Mouse (Mus musculus): ENCODE data around the gene Glrb.

The Glrb gene

DNA sequence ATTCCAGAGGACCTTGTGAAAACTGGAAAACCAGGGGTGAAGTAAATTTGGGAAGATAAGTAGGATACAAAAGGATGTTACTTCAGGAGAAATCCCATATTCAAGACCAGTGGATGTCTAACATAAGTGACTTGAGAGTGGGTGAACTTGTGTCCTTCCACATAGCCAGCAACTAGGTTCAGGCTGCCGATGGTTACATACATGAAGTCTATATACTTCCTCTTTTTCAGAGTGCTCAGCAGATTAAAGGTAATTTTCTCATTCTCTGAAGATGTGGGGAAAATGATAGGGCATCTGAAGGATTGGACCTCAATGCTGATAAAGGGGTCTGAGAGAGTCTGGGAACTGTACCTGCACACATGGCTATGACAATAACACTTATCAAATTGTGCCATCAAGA is 89.5 kb downstream of the Glrb start:
- no peak for DNase-seq (ENCODE audit: low spot score)

DNA sequence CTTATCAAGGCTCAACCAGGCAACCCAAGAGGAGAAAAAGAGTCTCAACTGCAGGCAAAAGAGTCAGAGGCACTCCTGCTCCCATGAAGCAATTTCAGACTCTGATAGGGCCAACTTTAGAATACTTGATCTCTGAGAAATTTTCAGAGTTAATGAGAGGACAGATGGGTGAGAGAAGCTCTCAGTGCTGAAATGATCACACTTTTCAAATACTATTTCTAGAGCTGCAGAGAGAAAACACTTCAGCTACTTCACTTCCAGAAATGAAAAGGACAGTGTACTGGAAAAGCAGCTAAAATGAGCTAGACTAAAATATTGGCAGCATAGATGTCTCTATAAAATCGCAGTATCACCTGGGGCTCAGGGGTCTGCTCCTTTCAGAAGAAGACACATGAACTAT is 94.8 kb downstream of the Glrb start:
- DNase-seq (ENCODE audit: low spot score), result no peak

- DNase-seq (ENCODE audit: low spot score), result no peak
Measured at GRCm38 (mm10) chr3:80813734-80814133, 99.7 kb downstream of the Glrb start.

- no peak for DNase-seq (ENCODE audit: low spot score)
Measured at GRCm38 (mm10) chr3:80812237-80812636, 101.2 kb downstream of the Glrb start.

DNA sequence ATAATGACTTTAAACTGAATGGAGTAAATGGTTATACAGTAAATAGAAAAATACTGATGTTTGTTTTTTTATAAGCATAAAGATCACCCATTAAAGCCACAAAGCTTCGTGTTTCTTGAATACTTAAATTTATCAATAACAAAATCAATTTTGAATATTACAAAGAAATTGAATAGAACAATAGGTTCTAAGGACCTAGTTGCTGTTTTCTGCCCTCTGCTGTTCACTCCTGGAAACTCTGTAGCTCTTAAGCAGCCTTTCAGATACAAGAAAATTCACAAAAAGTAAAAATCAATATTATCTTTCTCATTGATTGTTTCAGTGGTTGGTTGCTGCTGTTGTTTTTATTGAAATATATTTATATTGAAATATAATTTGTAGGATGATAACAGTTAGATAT is 108.1 kb downstream of the Glrb start:
- no peak for DNase-seq (ENCODE audit: low spot score)

DNA sequence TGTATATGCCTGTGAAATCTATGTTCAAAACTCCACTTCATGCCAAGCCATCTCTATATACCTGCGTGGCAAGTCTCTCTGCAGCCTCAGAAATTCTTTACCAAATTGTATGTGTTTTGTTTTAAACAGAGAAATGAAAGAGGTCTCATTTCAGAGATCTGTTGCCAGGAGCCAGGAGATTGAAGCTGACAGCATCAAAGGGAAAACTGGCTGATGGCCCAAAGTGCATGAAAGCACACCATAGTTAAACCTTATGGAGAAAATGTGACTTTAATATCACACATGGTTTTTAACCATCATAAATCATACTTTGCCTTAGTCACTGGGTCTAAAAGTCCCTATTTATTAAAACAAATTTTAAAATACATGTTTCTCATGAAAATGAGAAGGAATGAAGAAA is 109.6 kb downstream of the Glrb start:
- no peak for DNase-seq (ENCODE audit: low spot score)

GRCm38 (mm10) chr3:80803211-80803610 is 110.2 kb downstream of the Glrb start:
- DNase-seq (ENCODE audit: low spot score), result no peak

DNA sequence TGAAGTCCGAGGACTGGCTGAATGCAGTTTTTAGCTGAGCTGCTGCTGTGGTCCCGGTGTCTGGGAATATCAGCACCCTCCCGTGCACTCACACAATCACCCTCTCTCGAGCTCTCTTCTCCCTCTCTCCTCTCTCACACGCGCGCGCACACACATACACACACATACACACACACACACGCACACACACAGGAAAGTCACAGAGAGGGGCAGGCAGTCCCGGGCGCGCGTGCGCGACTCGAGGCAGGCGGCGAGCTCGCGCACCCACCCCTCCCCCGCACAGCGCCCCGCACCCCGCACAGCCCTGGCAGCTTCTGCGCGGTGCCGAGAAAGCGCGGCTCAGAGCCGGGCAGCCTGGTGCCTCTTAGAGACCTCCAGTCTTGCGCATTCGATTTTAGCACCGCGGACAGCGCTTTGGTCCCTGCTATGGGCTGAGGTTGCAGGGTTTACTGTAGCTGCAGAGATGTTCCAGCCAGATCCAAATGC is 110.8 kb downstream of the Glrb start, which contains the start of gene Gria2:
Gene Gria2, minus strand, starts transcription at position 240 of the 486 bp plus-strand sequence.
- DNase-seq (ENCODE audit: low spot score), result peak; percentile 83

DNA sequence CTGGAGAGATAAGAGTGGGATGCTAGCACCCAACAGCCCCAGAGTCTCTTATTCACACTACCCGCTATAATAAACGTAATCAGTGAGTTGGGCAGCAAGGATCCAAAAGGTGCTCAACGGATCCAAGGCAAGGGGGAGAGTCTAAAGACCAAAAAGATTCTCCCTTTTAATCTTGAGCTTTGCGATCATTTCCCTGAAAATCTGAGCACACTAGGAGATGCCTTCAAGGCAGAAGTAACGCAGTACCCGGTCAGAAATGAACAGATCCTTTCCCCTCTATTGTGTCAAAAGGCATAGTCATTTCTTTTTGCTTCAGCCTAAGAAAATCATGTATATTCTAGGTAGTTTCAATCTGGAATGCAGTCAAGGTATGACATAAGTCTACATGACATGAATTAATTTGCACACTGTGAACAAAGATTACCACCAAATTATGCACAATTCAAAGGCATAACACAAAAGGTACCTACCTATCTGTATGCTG is 111.6 kb downstream of the Glrb start:
- DNase-seq (ENCODE audit: low spot score), result no peak

DNA sequence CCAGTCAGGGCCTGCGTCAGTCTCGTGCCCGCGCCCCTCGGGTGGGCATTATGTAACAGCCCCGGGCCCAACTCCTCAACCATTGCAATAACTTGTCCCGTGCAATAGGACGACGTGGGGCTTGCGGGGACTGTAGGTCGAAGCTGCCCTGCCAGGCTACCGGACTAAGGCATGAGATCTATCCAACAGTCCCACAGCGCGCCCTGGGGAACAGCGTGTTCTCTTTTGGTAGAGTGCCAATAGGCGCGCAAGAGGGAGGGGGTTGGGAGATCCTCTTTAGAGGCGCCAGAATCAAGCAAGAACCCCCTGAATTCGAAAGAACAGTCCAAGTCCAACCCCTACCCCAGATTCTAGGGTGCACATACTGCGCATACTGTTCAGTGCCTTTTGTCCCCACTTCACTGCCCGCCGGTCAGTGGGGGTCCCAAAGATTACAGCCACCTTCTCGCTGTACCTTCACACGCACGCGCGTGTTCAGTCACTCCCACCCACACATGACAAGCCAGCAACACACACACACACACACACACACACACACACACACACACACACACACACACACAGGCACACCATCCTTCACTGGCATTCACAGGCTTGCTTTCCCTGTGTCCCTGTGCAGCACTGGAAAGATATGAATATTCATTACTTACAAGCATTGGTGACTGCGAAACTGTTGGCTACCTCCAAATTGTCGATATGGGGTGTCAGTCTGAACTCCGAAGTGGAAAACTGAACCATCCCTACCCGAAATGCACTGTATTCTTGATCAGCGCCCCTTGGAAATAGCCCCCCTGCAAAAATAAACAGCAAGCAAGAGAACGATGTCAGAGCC is 112.2 kb downstream of the Glrb start:
- DNase-seq (ENCODE audit: low spot score), result peak; percentile 37

- DNase-seq (ENCODE audit: low spot score), result no peak
Measured at GRCm38 (mm10) chr3:80800299-80800994, 113.0 kb downstream of the Glrb start.

DNA sequence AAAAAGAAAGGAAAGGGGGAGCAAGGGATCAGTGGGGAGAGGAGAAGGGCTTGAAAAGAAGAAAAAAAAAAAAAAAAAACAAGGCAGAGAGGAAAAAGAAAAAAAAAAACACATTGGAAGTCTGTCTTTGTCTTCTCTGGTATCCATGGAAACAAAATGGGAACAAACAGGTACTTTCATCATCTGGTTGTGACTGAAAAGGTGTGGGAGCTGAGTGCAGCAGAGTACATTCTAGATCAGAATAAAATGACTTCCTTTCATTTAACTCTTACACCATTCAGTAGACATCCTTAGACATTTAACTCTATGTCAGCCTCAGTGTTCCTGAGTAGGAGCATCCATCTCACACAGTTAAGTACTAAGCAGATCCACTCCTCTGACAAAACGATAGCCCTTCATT is 115.5 kb downstream of the Glrb start:
- DNase-seq (ENCODE audit: low spot score), result no peak

DNA sequence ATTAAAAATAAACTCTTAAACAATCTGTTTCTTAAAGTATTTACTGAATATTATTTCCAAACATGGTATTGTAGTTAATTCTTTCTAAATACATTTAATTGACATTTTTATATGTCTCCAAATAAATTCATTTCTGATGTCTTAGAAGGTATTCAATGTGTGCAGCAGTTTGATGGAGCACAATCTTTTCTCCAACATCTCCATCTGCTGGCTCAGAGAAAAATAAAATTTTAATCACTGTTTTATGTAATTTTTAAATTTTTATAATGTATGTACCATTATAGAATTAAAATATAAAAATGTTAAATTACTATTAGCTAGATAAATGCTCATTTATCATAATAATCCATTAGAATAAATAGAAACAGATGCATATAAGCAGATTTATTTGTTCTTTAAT is 116.7 kb downstream of the Glrb start:
- DNase-seq (ENCODE audit: low spot score), result no peak

DNA sequence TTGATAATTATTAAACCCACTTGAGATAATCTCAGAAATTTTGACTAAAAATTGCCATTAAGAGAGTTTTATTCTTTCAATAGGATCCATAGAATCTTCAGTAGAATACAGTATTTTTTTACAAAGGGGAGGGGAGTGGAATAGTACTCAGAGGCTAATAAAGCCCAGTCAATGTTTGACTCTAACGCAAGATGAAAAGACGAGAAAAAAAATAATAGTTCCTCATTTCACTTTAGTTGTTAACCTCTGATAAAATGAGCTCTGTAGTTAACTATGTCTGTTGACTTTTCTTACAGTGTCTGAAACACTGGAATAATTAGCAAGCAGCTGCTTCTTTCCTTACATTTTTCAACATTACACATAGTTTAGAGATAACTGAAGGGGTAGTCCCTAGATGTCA is 118.2 kb downstream of the Glrb start:
- DNase-seq (ENCODE audit: low spot score), result no peak
